Mouse (Mus musculus) hindbrain, embryonic 13.5 days (tissue): ENCODE results near the gene Gm7876. TPM values are rescaled to one million over a fixed set of nuclear protein-coding genes. Genes with fewer than 3 reads are reported as not detected.
"Not testable (repeated sequence)": the region's sequence is repeated elsewhere in the genome, so short reads cannot be mapped to it uniquely, and the experiment has no call there.

Source experiments
- ATAC-seq: fragments of 200-750 bp; cut with Nextera tagmentation; 2 replicates; pipeline ENCODE4 v1.8.0; 2017; ENCODE audit warnings: moderate TSS enrichment; ENCODE audit not compliant: low FRiP score
- H3K27ac ChIP-seq: fragments of 300-500 bp; sonication (generic); 2 replicates; pipeline ENCODE4 v1.5.1; 2015; ENCODE audit warnings: inconsistent platforms, mild to moderate bottlenecking, moderate library complexity
- H3K27me3 ChIP-seq: fragments of 300-500 bp; sonication (generic); 2 replicates; pipeline ENCODE4 v1.6.1; 2015; ENCODE audit warnings: mild to moderate bottlenecking, inconsistent platforms
- H3K36me3 ChIP-seq: fragments of 300-500 bp; sonication (generic); 2 replicates; pipeline ENCODE4 v1.6.1; 2015; ENCODE audit warnings: mild to moderate bottlenecking, inconsistent platforms
- H3K4me1 ChIP-seq: fragments of 300-500 bp; sonication (generic); replicated peaks from 2 replicates; pipeline ENCODE4 v1.6.1; 2015; ENCODE audit warnings: inconsistent platforms
- H3K4me2 ChIP-seq: fragments of 300-500 bp; sonication (generic); 2 replicates; pipeline ENCODE4 v1.6.1; 2015; ENCODE audit warnings: inconsistent platforms, mild to moderate bottlenecking, moderate library complexity
- H3K4me3 ChIP-seq: fragments of 300-500 bp; sonication (generic); 2 replicates; pipeline ENCODE4 v1.5.1; 2015; ENCODE audit warnings: mild to moderate bottlenecking, inconsistent platforms
- H3K9ac ChIP-seq: fragments of 300-500 bp; sonication (generic); 2 replicates; pipeline ENCODE4 v1.6.1; 2015; ENCODE audit warnings: mild to moderate bottlenecking, inconsistent platforms
- H3K9me3 ChIP-seq: fragments of 300-500 bp; sonication (generic); 2 replicates; pipeline ENCODE4 v1.6.1; 2016; ENCODE audit warnings: inconsistent platforms
- WGBS: fragments of 180-500 bp; shearing (Covaris S2); methylation state at CpG from one replicate; pipeline ENCODE4 v1.1.7; 2015; 5-methylcytosine and 5-hydroxymethylcytosine counted together
- polyA plus RNA-seq: library from polyadenylated mRNA; unstranded; fragments of >200 nt; fragmentation: Nextera tagmentation; extraction: Ambion mirVana; gene quantifications from 2 replicates; pipeline ENCODE4 v1.2.1, GENCODE M21; 2015

Gm7876 gene
- not detected in 2 replicates for polyA plus RNA-seq

DNA sequence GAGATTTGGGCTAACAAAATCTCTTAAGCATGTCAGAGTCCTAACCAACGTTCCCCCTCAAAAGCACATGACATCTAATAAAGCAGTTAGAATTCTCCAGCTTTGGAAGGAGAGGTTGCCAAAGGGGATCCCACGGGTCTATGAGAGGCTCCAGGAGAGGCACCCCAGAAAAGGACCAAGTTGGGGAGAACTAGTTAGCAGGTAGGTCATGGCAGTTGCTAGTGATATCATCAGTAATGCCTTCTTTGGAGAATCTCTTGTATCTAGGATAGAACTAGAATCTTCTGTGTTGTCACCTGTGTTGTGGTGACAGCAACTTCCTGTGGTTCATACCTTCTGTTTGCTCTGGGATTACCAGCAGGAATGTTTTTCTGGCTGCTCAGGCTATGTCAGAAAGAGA, at the start of gene Gm7876:
Gm7876 (plus strand) TSS at position 301 of the 400 bp plus-strand sequence.
- H3K4me2 ChIP-seq, H3K36me3 ChIP-seq, H3K27ac ChIP-seq, H3K9ac ChIP-seq, H3K27me3 ChIP-seq, H3K9me3 ChIP-seq, H3K4me1 ChIP-seq, H3K4me3 ChIP-seq, ATAC-seq: not testable (repeated sequence)
- whole genome bisulfite sequencing, result 86% methylated on average over 1 of the region's 2 CpGs

DNA sequence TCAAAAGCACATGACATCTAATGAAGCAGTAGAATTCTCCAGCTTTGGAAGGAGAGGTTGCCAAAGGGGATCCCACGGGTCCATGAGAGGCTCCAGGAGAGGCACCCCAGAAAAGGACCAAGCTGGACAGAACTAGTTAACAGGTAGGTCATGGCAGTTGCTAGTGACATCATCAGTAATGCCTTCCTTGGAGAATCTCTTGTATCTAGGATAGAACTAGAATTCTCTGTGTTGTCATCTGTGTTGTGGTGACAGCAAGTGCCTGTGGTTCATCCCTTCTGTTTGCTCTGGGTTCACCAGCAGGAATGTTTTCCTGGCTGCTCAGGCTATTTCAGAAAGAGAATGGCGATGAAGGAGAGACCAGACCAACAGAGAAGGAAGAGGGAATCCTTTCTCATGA, 45.1 kb upstream of the Gm7876 start, which contains the start of gene Gm3239:
Gm3239 (plus strand) TSS at position 301 of the 400 bp plus-strand sequence.
- no CpG with 5 or more reads among the region's 2 CpGs for WGBS
- not testable (repeated sequence) for ATAC-seq

DNA sequence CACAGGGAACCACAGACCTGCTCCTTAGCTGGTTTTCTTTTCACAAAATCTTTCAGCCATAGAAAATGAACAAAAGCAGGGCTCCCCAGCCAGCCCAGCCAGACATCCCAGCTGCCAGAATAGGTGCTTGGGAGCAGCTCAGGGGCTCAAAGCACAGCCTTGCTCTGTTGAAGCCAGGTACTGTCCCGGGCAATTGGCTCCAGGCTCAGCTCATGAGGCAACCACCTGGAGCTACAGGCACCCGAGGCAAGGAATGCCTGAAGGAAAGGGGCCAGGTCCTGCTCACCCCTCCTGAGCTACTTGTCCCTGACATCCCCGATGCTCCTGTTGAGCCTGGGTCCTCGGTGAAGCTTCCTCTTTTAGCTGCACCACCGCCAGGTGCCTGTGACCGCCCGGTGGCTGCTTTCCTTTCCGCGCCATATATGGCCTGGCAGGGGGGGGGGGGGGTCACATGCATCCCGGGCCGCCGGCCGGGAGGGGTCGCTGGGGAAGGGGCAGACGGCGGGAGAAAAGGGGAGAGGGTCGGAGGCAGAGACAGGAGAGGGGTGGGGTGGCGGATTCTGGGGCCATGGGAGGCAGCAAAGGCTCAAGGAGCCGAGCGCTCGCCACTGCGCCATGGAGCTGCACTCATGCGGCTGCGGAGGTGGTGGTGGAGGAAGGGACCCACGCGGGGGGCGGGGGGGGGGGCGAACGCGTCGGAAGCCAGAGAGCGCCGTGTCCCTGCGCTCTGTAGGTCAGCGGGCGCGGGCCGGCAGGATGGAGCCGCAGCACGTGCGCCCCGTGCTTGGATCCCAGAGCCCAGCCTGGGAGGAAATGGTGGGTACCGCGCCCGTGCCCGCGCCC, 17.2 kb downstream of the Gm7876 start, which contains the start of gene Gm3252:
Gm3252 (plus strand) TSS at position 738 of the 843 bp plus-strand sequence.
- H3K4me2 ChIP-seq, result peak within 1 kb of the TSS; percentile 49
- not testable (repeated sequence) for H3K4me1 ChIP-seq, H3K27me3 ChIP-seq, H3K36me3 ChIP-seq, ATAC-seq, H3K27ac ChIP-seq, H3K9me3 ChIP-seq
- 2% methylated on average over 15 of the region's 47 CpGs for WGBS
- H3K4me3 ChIP-seq, result peak within 1 kb of the TSS; percentile 34
- 0 out of 2 replicates have a peak within 1 kb of the TSS, but pooled peaks have one; percentile 49 for H3K9ac ChIP-seq

More for the DNA sequence above, 45.1 kb upstream of the Gm7876 start, which contains the start of gene Gm3239:
- not testable (repeated sequence) for H3K27ac ChIP-seq, H3K36me3 ChIP-seq, H3K27me3 ChIP-seq, H3K4me2 ChIP-seq, H3K9ac ChIP-seq, H3K9me3 ChIP-seq, H3K4me3 ChIP-seq, H3K4me1 ChIP-seq

Other genes with a start within 250 kb of the Gm7876 start
- not detected in 2 replicates for gene Gm3182, start 227.5 kb upstream of the Gm7876 start, polyA plus RNA-seq
- not detected in 2 replicates for gene Gm3047, start 153.8 kb upstream of the Gm7876 start, polyA plus RNA-seq
- gene Gm8159, start 76.9 kb upstream of the Gm7876 start, polyA plus RNA-seq, result 0.27 TPM in 1 of 2 replicates, not detected in the other
- 0.44 and 0.65 TPM in 2 replicates for gene Gm3239, start 45.0 kb upstream of the Gm7876 start, polyA plus RNA-seq
- gene Gm3252, start 17.5 kb downstream of the Gm7876 start, polyA plus RNA-seq, result 2.1 and 2.6 TPM in 2 replicates
- not detected in 2 replicates for gene Gm9602, start 67.1 kb downstream of the Gm7876 start, polyA plus RNA-seq
- gene Gm3269, start 128.9 kb downstream of the Gm7876 start, polyA plus RNA-seq, result not detected in 2 replicates
- gene Gm3264, start 146.3 kb downstream of the Gm7876 start, polyA plus RNA-seq, result 2.7 and 3.4 TPM in 2 replicates
- gene Gm3278, start 183.2 kb downstream of the Gm7876 start, polyA plus RNA-seq, result not detected in 2 replicates